Mouse (Mus musculus): ENCODE measurements around the gene Nmu. TPM values are rescaled to one million over a fixed set of nuclear protein-coding genes. Genes with fewer than 3 reads are reported as not detected.

Gene Nmu
- 1.7 and 2.3 TPM in 2 replicates for polyA plus RNA-seq (2015; fragmentation: Nextera tagmentation; extraction: Ambion mirVana)

DNA sequence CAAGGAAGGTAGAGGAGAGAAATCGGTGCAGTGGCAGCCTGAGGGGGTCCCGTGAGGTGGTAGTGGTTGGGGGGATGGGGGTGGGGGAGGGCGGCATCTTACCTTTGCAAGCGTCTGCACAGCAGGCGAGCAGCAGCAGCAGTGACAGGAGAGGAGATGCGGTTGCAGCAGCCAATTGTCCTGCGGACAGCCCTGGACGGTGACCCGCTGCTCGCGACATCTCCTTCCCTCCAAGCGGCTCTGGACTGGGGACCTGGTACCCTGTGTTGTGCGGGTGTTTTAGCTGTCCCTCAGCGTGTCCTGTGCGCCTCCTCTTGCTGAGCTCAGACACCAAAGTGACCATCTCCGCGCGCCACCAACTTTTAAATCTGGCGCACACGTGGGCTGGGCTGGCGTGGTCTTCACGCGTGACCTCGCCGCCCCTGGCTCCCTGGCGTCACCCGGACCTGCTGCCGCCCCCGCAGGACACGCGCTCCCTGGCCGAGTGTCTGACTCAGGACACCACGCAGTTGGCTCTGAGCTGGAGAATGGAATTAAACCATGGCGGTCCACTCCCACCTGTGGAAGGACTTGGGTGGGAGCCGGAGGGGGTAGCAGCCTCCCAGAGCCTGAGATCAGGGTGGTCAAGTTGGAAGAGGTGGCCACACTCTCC lies at the start of gene Nmu:
Gene Nmu (minus strand): TSS at position 336 of the 652 bp plus-strand sequence.
- 5% methylated on average over 35 of the region's 35 CpGs for WGBS
- Histone ChIP-seq H3K4me2 (ENCODE audit: low read length) (peak within 1 kb of the TSS; percentile 77), H3K9me3 (ENCODE audit: control insufficient read depth, low read length) (no peaks in the 10 kb centered on the region), H3K4me1 (ENCODE audit: control insufficient read depth, insufficient read depth, low read depth, low read length) (peaks cover 9% of the 10 kb centered on the region), H3K27ac (ENCODE audit: low read depth, low read length) (no peak within 1 kb of the TSS), H3K4me3 (ENCODE audit: low read length) (peak within 1 kb of the TSS; percentile 39), H3K36me3 (ENCODE audit: control insufficient read depth, insufficient read depth, low read length) (no peaks in the 10 kb centered on the region), H3K27me3 (replicated peaks; ENCODE audit: control insufficient read depth, insufficient read depth, low read length) (peaks cover 12% of the 10 kb centered on the region), H3K9ac (ENCODE audit: low read depth, low read length) (peak within 1 kb of the TSS; percentile 50)
- no peak for ATAC-seq

- ATAC-seq = no peak
- Histone ChIP-seq H3K9ac (ENCODE audit: low read depth, low read length) (no peak overlapping the region), H3K27ac (ENCODE audit: low read depth, low read length) (no peak overlapping the region), H3K4me3 (ENCODE audit: low read length) (no peak overlapping the region), H3K4me2 (ENCODE audit: low read length) (no peak overlapping the region), H3K9me3 (ENCODE audit: control insufficient read depth, low read length) (no peaks in the 10 kb centered on the region), H3K4me1 (ENCODE audit: control insufficient read depth, insufficient read depth, low read depth, low read length) (no peaks in the 10 kb centered on the region), H3K27me3 (replicated peaks; ENCODE audit: control insufficient read depth, insufficient read depth, low read length) (no peaks in the 10 kb centered on the region), H3K36me3 (ENCODE audit: control insufficient read depth, insufficient read depth, low read length) (no peaks in the 10 kb centered on the region)
- WGBS = 93% methylated on average over 4 of the region's 4 CpGs
Observed at GRCm38 (mm10) chr5:76411697-76412096, 48.1 kb upstream of the Nmu start.

DNA sequence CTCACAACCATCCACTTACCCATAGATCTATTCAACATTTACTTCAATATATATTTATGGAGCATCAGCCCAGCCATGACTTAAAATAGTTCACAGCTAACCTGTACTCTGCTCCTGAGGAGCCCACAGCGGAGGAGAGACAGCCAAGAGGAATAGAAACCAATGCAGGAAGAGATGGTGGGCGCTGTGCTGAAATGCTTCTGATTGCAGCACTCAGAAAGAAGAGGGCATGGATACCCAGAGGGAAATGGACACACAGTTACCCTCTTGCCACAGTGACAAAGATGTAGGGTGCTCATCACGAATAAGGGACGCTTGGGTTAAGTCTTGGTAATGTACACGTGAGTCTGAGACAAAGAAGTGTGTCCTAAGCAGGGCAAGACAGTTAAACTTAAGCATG lies 30.8 kb upstream of the Nmu start:
- 91% methylated on average over 5 of the region's 5 CpGs for WGBS
- ATAC-seq = no peak

GRCm38 (mm10) chr5:76389041-76389795 lies 25.6 kb upstream of the Nmu start:
- 86% methylated on average over 10 of the region's 10 CpGs for WGBS
- H3K4me1 ChIP-seq (ENCODE audit: control insufficient read depth, insufficient read depth, low read depth, low read length) = no peaks in the 10 kb centered on the region
- no peak overlapping the region for H3K4me2 ChIP-seq (ENCODE audit: low read length)
- no peaks in the 10 kb centered on the region for H3K9me3 ChIP-seq (ENCODE audit: control insufficient read depth, low read length)
- no peaks in the 10 kb centered on the region for H3K36me3 ChIP-seq (ENCODE audit: control insufficient read depth, insufficient read depth, low read length)
- ATAC-seq = no peak
- no peaks in the 10 kb centered on the region for H3K27me3 ChIP-seq (replicated peaks; ENCODE audit: control insufficient read depth, insufficient read depth, low read length)
- no peak overlapping the region for H3K27ac ChIP-seq (ENCODE audit: low read depth, low read length)
- no peak overlapping the region for H3K9ac ChIP-seq (ENCODE audit: low read depth, low read length)
- H3K4me3 ChIP-seq (ENCODE audit: low read length) = no peak overlapping the region

More for the DNA sequence above, 30.8 kb upstream of the Nmu start:
- Histone ChIP-seq H3K9ac (ENCODE audit: low read depth, low read length) (no peak overlapping the region), H3K36me3 (ENCODE audit: control insufficient read depth, insufficient read depth, low read length) (no peaks in the 10 kb centered on the region), H3K4me1 (ENCODE audit: control insufficient read depth, insufficient read depth, low read depth, low read length) (no peaks in the 10 kb centered on the region), H3K4me2 (ENCODE audit: low read length) (no peak overlapping the region), H3K27me3 (replicated peaks; ENCODE audit: control insufficient read depth, insufficient read depth, low read length) (no peaks in the 10 kb centered on the region), H3K27ac (ENCODE audit: low read depth, low read length) (no peak overlapping the region), H3K9me3 (ENCODE audit: control insufficient read depth, low read length) (no peaks in the 10 kb centered on the region), H3K4me3 (ENCODE audit: low read length) (no peak overlapping the region)

GRCm38 (mm10) chr5:76388474-76388873 lies 24.9 kb upstream of the Nmu start:
- H3K27ac ChIP-seq (ENCODE audit: low read depth, low read length) = no peak overlapping the region
- 92% methylated on average over 2 of the region's 2 CpGs for WGBS
- no peaks in the 10 kb centered on the region for H3K4me1 ChIP-seq (ENCODE audit: control insufficient read depth, insufficient read depth, low read depth, low read length)
- no peaks in the 10 kb centered on the region for H3K9me3 ChIP-seq (ENCODE audit: control insufficient read depth, low read length)
- no peak for ATAC-seq
- H3K9ac ChIP-seq (ENCODE audit: low read depth, low read length) = no peak overlapping the region
- no peak overlapping the region for H3K4me3 ChIP-seq (ENCODE audit: low read length)
- no peaks in the 10 kb centered on the region for H3K36me3 ChIP-seq (ENCODE audit: control insufficient read depth, insufficient read depth, low read length)
- H3K27me3 ChIP-seq (replicated peaks; ENCODE audit: control insufficient read depth, insufficient read depth, low read length) = no peaks in the 10 kb centered on the region
- no peak overlapping the region for H3K4me2 ChIP-seq (ENCODE audit: low read length)

GRCm38 (mm10) chr5:76383673-76384072 lies 20.1 kb upstream of the Nmu start:
- Histone ChIP-seq H3K4me1 (ENCODE audit: control insufficient read depth, insufficient read depth, low read depth, low read length) (no peaks in the 10 kb centered on the region), H3K4me2 (ENCODE audit: low read length) (no peak overlapping the region), H3K4me3 (ENCODE audit: low read length) (no peak overlapping the region), H3K27ac (ENCODE audit: low read depth, low read length) (no peak overlapping the region), H3K36me3 (ENCODE audit: control insufficient read depth, insufficient read depth, low read length) (no peaks in the 10 kb centered on the region), H3K9ac (ENCODE audit: low read depth, low read length) (no peak overlapping the region), H3K9me3 (ENCODE audit: control insufficient read depth, low read length) (no peaks in the 10 kb centered on the region), H3K27me3 (replicated peaks; ENCODE audit: control insufficient read depth, insufficient read depth, low read length) (no peaks in the 10 kb centered on the region)
- 57% methylated on average over 6 of the region's 6 CpGs for WGBS
- ATAC-seq = no peak

GRCm38 (mm10) chr5:76381836-76382235 lies 18.2 kb upstream of the Nmu start:
- Histone ChIP-seq H3K4me2 (ENCODE audit: low read length) (no peak overlapping the region), H3K4me3 (ENCODE audit: low read length) (no peak overlapping the region), H3K27me3 (replicated peaks; ENCODE audit: control insufficient read depth, insufficient read depth, low read length) (no peaks in the 10 kb centered on the region), H3K9ac (ENCODE audit: low read depth, low read length) (no peak overlapping the region), H3K4me1 (ENCODE audit: control insufficient read depth, insufficient read depth, low read depth, low read length) (no peaks in the 10 kb centered on the region), H3K9me3 (ENCODE audit: control insufficient read depth, low read length) (no peaks in the 10 kb centered on the region), H3K36me3 (ENCODE audit: control insufficient read depth, insufficient read depth, low read length) (no peaks in the 10 kb centered on the region), H3K27ac (ENCODE audit: low read depth, low read length) (no peak overlapping the region)
- no peak for ATAC-seq
- WGBS = 89% methylated on average over 5 of the region's 5 CpGs

- Histone ChIP-seq H3K4me3 (ENCODE audit: low read length) (no peak overlapping the region), H3K4me1 (ENCODE audit: control insufficient read depth, insufficient read depth, low read depth, low read length) (no peaks in the 10 kb centered on the region), H3K27ac (ENCODE audit: low read depth, low read length) (no peak overlapping the region), H3K36me3 (ENCODE audit: control insufficient read depth, insufficient read depth, low read length) (no peaks in the 10 kb centered on the region), H3K27me3 (replicated peaks; ENCODE audit: control insufficient read depth, insufficient read depth, low read length) (no peaks in the 10 kb centered on the region), H3K4me2 (ENCODE audit: low read length) (no peak overlapping the region), H3K9me3 (ENCODE audit: control insufficient read depth, low read length) (no peaks in the 10 kb centered on the region), H3K9ac (ENCODE audit: low read depth, low read length) (no peak overlapping the region)
- ATAC-seq = no peak
- WGBS = 46% methylated on average over 3 of the region's 3 CpGs
Observed at GRCm38 (mm10) chr5:76379216-76379615, 15.6 kb upstream of the Nmu start.

DNA sequence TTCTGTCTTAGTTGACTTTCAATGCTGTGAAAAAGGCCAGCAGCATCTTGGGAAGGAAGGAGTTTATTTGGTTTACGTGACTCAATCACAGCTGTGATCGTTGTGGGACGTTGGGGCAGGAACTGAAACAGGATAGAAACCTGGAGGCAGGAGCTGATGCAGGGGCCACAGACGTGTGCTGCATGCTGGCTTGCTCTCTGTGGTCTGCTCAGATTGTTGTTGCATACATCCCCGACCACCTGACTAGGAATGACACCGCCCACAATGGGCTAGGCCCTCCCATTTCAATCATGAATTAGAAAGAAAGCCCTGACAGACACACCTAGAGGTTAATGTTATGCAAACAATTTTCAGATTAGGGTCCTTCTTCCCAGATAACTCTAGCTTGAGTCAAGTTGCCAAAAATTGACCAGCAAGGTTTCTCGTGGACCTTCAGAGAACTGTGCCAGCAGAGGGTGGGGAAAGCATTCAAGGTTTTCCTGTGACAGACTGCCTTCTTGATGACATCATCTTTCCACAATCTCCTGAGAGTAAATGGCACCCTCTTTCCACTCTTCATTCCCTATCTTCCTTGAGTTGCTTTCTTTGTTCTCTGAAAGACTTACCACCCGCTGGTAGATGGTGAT lies 5.7 kb upstream of the Nmu start:
- Histone ChIP-seq H3K36me3 (ENCODE audit: control insufficient read depth, insufficient read depth, low read length) (no peaks in the 10 kb centered on the region), H3K27ac (ENCODE audit: low read depth, low read length) (no peak overlapping the region), H3K4me2 (ENCODE audit: low read length) (no peak overlapping the region), H3K4me3 (ENCODE audit: low read length) (no peak overlapping the region), H3K9me3 (ENCODE audit: control insufficient read depth, low read length) (no peaks in the 10 kb centered on the region), H3K4me1 (ENCODE audit: control insufficient read depth, insufficient read depth, low read depth, low read length) (no peaks in the 10 kb centered on the region), H3K27me3 (replicated peaks; ENCODE audit: control insufficient read depth, insufficient read depth, low read length) (peaks cover under 1% of the 10 kb centered on the region; the same call in 1 of the 2 replicates), H3K9ac (ENCODE audit: low read depth, low read length) (no peak overlapping the region)
- ATAC-seq = no peak
- 82% methylated on average over 8 of the region's 8 CpGs for WGBS

All from hindbrain, embryonic 16.5 days (tissue).